Mouse (Mus musculus) testis, adult 2 months (tissue): ENCODE data around the gene Dbi.

Experiments
- CTCF ChIP-seq: fragments of 200-500 bp; IDR thresholded peaks from 2 replicates; pipeline ENCODE4 v1.5.1; 2012; ENCODE audit warnings: low read depth, mild to moderate bottlenecking, inconsistent platforms, low read length, moderate library complexity; ENCODE audit not compliant: control insufficient read depth, insufficient read depth, insufficient replicate concordance
- POLR2A ChIP-seq: fragments of 200-500 bp; IDR thresholded peaks from 2 replicates; pipeline ENCODE4 v1.6.1; 2012; ENCODE audit warnings: low read depth, mild to moderate bottlenecking, inconsistent platforms, low read length, moderate library complexity; ENCODE audit not compliant: control insufficient read depth

GRCm38 (mm10) chr1:120109741-120110432 is 11.0 kb downstream of the Dbi start:
- no peak for TF ChIP-seq POLR2A
- no peak for TF ChIP-seq CTCF
